Mouse (Mus musculus) hindbrain, embryonic 11.5 days (tissue): ENCODE measurements around the gene Ttc23. TPM values are rescaled to one million over a fixed set of nuclear protein-coding genes. Genes with fewer than 3 reads are reported as not detected.

Experiments used
- ATAC-seq: fragments of 200-750 bp; cut with Nextera tagmentation; 2 replicates; pipeline ENCODE4 v1.8.0; 2017; ENCODE audit warnings: mild to moderate bottlenecking, moderate TSS enrichment, moderate library complexity; ENCODE audit not compliant: low FRiP score
- DNase-seq: peaks from one replicate; pipeline ENCODE4 v3.0.0-alpha.2; 2015; ENCODE audit warnings: low spot score
- H3K27ac ChIP-seq: fragments of 300-500 bp; sonication (generic); 2 replicates; pipeline ENCODE4 v1.5.1; 2014; ENCODE audit warnings: mild to moderate bottlenecking, low read depth, low read length
- H3K27me3 ChIP-seq: fragments of 300-500 bp; sonication (generic); 2 replicates; pipeline ENCODE4 v1.6.1; 2014; ENCODE audit warnings: mild to moderate bottlenecking, low read length, moderate library complexity, mixed read lengths; ENCODE audit not compliant: control insufficient read depth, insufficient read depth
- H3K36me3 ChIP-seq: fragments of 300-500 bp; sonication (generic); 2 replicates; pipeline ENCODE4 v1.6.1; 2014; ENCODE audit warnings: mild to moderate bottlenecking, low read length, moderate library complexity, mixed read lengths; ENCODE audit not compliant: control insufficient read depth, insufficient read depth
- H3K4me1 ChIP-seq: fragments of 300-500 bp; sonication (generic); replicated peaks from 2 replicates; pipeline ENCODE4 v1.6.1; 2014; ENCODE audit warnings: low read length, mixed read lengths; ENCODE audit not compliant: control insufficient read depth, insufficient read depth
- H3K4me2 ChIP-seq: fragments of 300-500 bp; sonication (generic); replicated peaks from 2 replicates; pipeline ENCODE4 v1.6.1; 2014; ENCODE audit warnings: mild to moderate bottlenecking, low read depth, low read length
- H3K4me3 ChIP-seq: fragments of 300-500 bp; sonication (generic); 2 replicates; pipeline ENCODE4 v1.5.1; 2014; ENCODE audit warnings: low read depth, low read length
- H3K9ac ChIP-seq: fragments of 300-500 bp; sonication (generic); 2 replicates; pipeline ENCODE4 v1.6.1; 2014; ENCODE audit warnings: low read depth, low read length
- H3K9me3 ChIP-seq: fragments of 300-500 bp; sonication (generic); 2 replicates; pipeline ENCODE4 v1.6.1; 2016; ENCODE audit warnings: low read length; ENCODE audit not compliant: control insufficient read depth
- WGBS: fragments of 180-500 bp; shearing (Covaris S2); extraction: QIAGEN DNeasy Blood & Tissue Kit; methylation state at CpG from one replicate; pipeline ENCODE4 v1.1.7; 2014; 5-methylcytosine and 5-hydroxymethylcytosine counted together
- polyA plus RNA-seq: library from polyadenylated mRNA; unstranded; fragments of >200 nt; fragmentation: Nextera tagmentation; extraction: Ambion mirVana; gene quantifications from 2 replicates; pipeline ENCODE4 v1.2.1, GENCODE M21; 2014

Ttc23 gene
- polyA plus RNA-seq, 1 experiment from 2014 or later: 33.3 TPM

- 71% methylated on average over 11 of the region's 11 CpGs for WGBS
- H3K27me3 ChIP-seq: no peaks in the 10 kb centered on the region
- no peaks in the 10 kb centered on the region for H3K9me3 ChIP-seq
- H3K4me3 ChIP-seq: no peak overlapping the region
- ATAC-seq: no peak
- 0 out of 2 replicates have a peak, but pooled peaks cover 3% of the 10 kb centered on the region for H3K36me3 ChIP-seq
- 0 out of 2 replicates have a peak overlapping the region, but pooled peaks have one; percentile 3 for H3K9ac ChIP-seq
- no peak for DNase-seq
- H3K27ac ChIP-seq: no peak overlapping the region
- no peak overlapping the region for H3K4me2 ChIP-seq
- H3K4me1 ChIP-seq: no peaks in the 10 kb centered on the region; the same call in 1 of the 2 replicates
Measured at GRCm38 (mm10) chr7:67716213-67716878, 69.1 kb downstream of the Ttc23 start.

- WGBS: 85% methylated on average over 10 of the region's 10 CpGs
- no peak overlapping the region for H3K9ac ChIP-seq
- ATAC-seq (no peak), DNase-seq (no peak)
- no peak overlapping the region for H3K4me2 ChIP-seq
- H3K27me3 ChIP-seq: no peaks in the 10 kb centered on the region
- H3K27ac ChIP-seq: no peak overlapping the region
- no peaks in the 10 kb centered on the region; the same call in 1 of the 2 replicates for H3K4me1 ChIP-seq
- H3K36me3 ChIP-seq: 0 out of 2 replicates have a peak, but pooled peaks cover 3% of the 10 kb centered on the region
- H3K9me3 ChIP-seq: no peaks in the 10 kb centered on the region
- H3K4me3 ChIP-seq: no peak overlapping the region
Measured at GRCm38 (mm10) chr7:67716925-67717324, 69.7 kb downstream of the Ttc23 start.

- H3K4me3 ChIP-seq: no peak overlapping the region
- H3K4me1 ChIP-seq: no peaks in the 10 kb centered on the region; the same call in 1 of the 2 replicates
- H3K9ac ChIP-seq: no peak overlapping the region
- H3K36me3 ChIP-seq: 0 out of 2 replicates have a peak, but pooled peaks cover 2% of the 10 kb centered on the region
- H3K27ac ChIP-seq: no peak overlapping the region
- no peak overlapping the region for H3K4me2 ChIP-seq
- WGBS: 91% methylated on average over 3 of the region's 3 CpGs
- H3K27me3 ChIP-seq: no peaks in the 10 kb centered on the region
- DNase-seq (no peak), ATAC-seq (no peak)
- no peaks in the 10 kb centered on the region for H3K9me3 ChIP-seq
Measured at GRCm38 (mm10) chr7:67717520-67717919, 70.3 kb downstream of the Ttc23 start.

- 79% methylated on average over 8 of the region's 8 CpGs for WGBS
- H3K36me3 ChIP-seq: no peaks in the 10 kb centered on the region
- ATAC-seq: no peak
Measured at GRCm38 (mm10) chr7:67718804-67719203, 71.6 kb downstream of the Ttc23 start.

GRCm38 (mm10) chr7:67722163-67722562, 75.0 kb downstream of the Ttc23 start:
- no peaks in the 10 kb centered on the region for H3K36me3 ChIP-seq
- 32% methylated on average over 2 of the region's 2 CpGs for WGBS

More at GRCm38 (mm10) chr7:67718804-67719203, 71.6 kb downstream of the Ttc23 start:
- Histone ChIP-seq H3K4me1 (no peaks in the 10 kb centered on the region; the same call in 1 of the 2 replicates), H3K9me3 (no peaks in the 10 kb centered on the region), H3K4me2 (no peak overlapping the region), H3K4me3 (no peak overlapping the region), H3K9ac (no peak overlapping the region), H3K27me3 (no peaks in the 10 kb centered on the region), H3K27ac (no peak overlapping the region)
- DNase-seq: no peak

GRCm38 (mm10) chr7:67724536-67724935, 77.3 kb downstream of the Ttc23 start:
- no peak overlapping the region for H3K4me2 ChIP-seq
- H3K9ac ChIP-seq: no peak overlapping the region
- no peaks in the 10 kb centered on the region; the same call in 1 of the 2 replicates for H3K4me1 ChIP-seq
- no peaks in the 10 kb centered on the region for H3K27me3 ChIP-seq
- H3K36me3 ChIP-seq: no peaks in the 10 kb centered on the region
- DNase-seq: no peak
- no peak overlapping the region for H3K27ac ChIP-seq
- H3K4me3 ChIP-seq: no peak overlapping the region
- no peak for ATAC-seq
- H3K9me3 ChIP-seq: no peaks in the 10 kb centered on the region
- 68% methylated on average over 4 of the region's 4 CpGs for WGBS

More at GRCm38 (mm10) chr7:67722163-67722562, 75.0 kb downstream of the Ttc23 start:
- Histone ChIP-seq H3K9me3 (no peaks in the 10 kb centered on the region), H3K4me3 (no peak overlapping the region), H3K4me2 (no peak overlapping the region), H3K27ac (no peak overlapping the region), H3K9ac (no peak overlapping the region), H3K27me3 (no peaks in the 10 kb centered on the region), H3K4me1 (no peaks in the 10 kb centered on the region; the same call in 1 of the 2 replicates)
- ATAC-seq (no peak), DNase-seq (no peak)

GRCm38 (mm10) chr7:67725016-67725415, 77.8 kb downstream of the Ttc23 start:
- ATAC-seq (no peak), DNase-seq (no peak)
- Histone ChIP-seq H3K9ac (no peak overlapping the region), H3K27me3 (no peaks in the 10 kb centered on the region), H3K4me1 (no peaks in the 10 kb centered on the region; the same call in 1 of the 2 replicates), H3K9me3 (no peaks in the 10 kb centered on the region), H3K4me2 (no peak overlapping the region), H3K4me3 (no peak overlapping the region), H3K36me3 (no peaks in the 10 kb centered on the region), H3K27ac (no peak overlapping the region)
- WGBS: 61% methylated on average over 9 of the region's 9 CpGs

- Histone ChIP-seq H3K27me3 (no peaks in the 10 kb centered on the region), H3K27ac (no peak overlapping the region), H3K4me2 (no peak overlapping the region), H3K9ac (no peak overlapping the region), H3K9me3 (no peaks in the 10 kb centered on the region), H3K4me3 (no peak overlapping the region), H3K4me1 (no peaks in the 10 kb centered on the region), H3K36me3 (no peaks in the 10 kb centered on the region)
- no peak for ATAC-seq
- WGBS: 94% methylated on average over 4 of the region's 4 CpGs
- no peak for DNase-seq
Measured at GRCm38 (mm10) chr7:67728203-67728602, 81.0 kb downstream of the Ttc23 start.

GRCm38 (mm10) chr7:67728809-67729208, 81.6 kb downstream of the Ttc23 start:
- H3K4me2 ChIP-seq: no peak overlapping the region
- ATAC-seq: no peak
- H3K9ac ChIP-seq: no peak overlapping the region
- H3K9me3 ChIP-seq: no peaks in the 10 kb centered on the region
- H3K4me1 ChIP-seq: no peaks in the 10 kb centered on the region
- H3K36me3 ChIP-seq: no peaks in the 10 kb centered on the region
- 92% methylated on average over 4 of the region's 4 CpGs for WGBS
- H3K27me3 ChIP-seq: no peaks in the 10 kb centered on the region
- H3K4me3 ChIP-seq: no peak overlapping the region
- no peak for DNase-seq
- no peak overlapping the region for H3K27ac ChIP-seq
